Mouse (Mus musculus) kidney, adult 2 months (tissue): ENCODE results near the gene Nfic. TPM values are rescaled to one million over a fixed set of nuclear protein-coding genes. Genes with fewer than 3 reads are reported as not detected.

Experiments
- DNase-seq: peaks from one replicate; pipeline ENCODE4 v3.0.0; 2021
- H3K27ac ChIP-seq: fragments of 200-500 bp; 2 replicates; pipeline ENCODE4 v1.5.1; 2012; ENCODE audit warnings: low read depth, low read length, control low read depth, inconsistent platforms; ENCODE audit not compliant: insufficient read depth
- H3K27me3 ChIP-seq: fragments of 200-500 bp; replicated peaks from 2 replicates; pipeline ENCODE4 v1.6.1; 2012; ENCODE audit warnings: mild to moderate bottlenecking, moderate library complexity, low read length, inconsistent platforms; ENCODE audit not compliant: control insufficient read depth, insufficient read depth
- H3K36me3 ChIP-seq: fragments of 200-500 bp; 2 replicates; pipeline ENCODE4 v1.6.1; 2012; ENCODE audit warnings: mild to moderate bottlenecking, moderate library complexity, low read length, inconsistent platforms; ENCODE audit not compliant: control insufficient read depth, insufficient read depth
- H3K4me1 ChIP-seq: fragments of 200-500 bp; 2 replicates; pipeline ENCODE4 v1.6.1; 2011; ENCODE audit warnings: low read length; ENCODE audit not compliant: control insufficient read depth, insufficient read depth
- H3K4me3 ChIP-seq: fragments of 200-500 bp; 2 replicates; pipeline ENCODE4 v1.5.1; 2011; ENCODE audit warnings: mild to moderate bottlenecking, low read depth, low read length, control low read depth; ENCODE audit not compliant: insufficient read depth
- CTCF ChIP-seq: fragments of 200-500 bp; conservative IDR thresholded peaks from 2 replicates; pipeline ENCODE4 v1.5.1; 2011; ENCODE audit warnings: low read depth, mild to moderate bottlenecking, control low read depth, low read length, moderate library complexity, mixed read lengths; ENCODE audit not compliant: insufficient read depth, insufficient read length
- POLR2A ChIP-seq: fragments of 200-500 bp; IDR thresholded peaks from one replicate; pipeline ENCODE4 v1.6.1; 2011; ENCODE audit warnings: low read depth, low read length, control low read depth
- WGBS: fragments of 180-500 bp; shearing (Covaris S2); methylation state at CpG from one replicate; pipeline ENCODE4 v1.1.7; 2018; 5-methylcytosine and 5-hydroxymethylcytosine counted together
- polyA plus RNA-seq: library from polyadenylated mRNA; depleted of rRNA; stranded (reverse); fragments of >200 nt; gene quantifications from 2 replicates; pipeline ENCODE4 v1.2.3, GENCODE M21; 2012

Nfic gene
- polyA plus RNA-seq, 1 experiment = 82.5 TPM

DNA sequence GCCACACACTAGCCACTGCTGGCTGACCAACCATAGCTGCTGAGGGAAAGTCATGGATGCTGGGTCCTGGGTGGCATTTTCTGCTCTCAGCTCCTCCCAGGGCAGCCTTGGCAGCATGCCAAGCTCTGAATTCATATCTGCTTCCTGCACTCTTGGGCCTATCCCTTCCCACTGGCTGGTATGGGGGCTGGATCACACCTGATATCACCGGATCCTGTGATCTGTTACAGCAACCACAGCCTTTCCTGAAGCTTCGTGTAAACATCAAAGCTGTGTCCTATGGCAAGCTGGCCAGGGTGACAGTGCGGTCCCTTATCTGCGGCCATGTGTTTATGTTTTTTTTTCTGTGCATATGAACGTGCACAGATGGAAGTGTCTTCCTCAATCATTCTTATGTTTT, 73.4 kb downstream of the Nfic start:
- DNase-seq = no peak
- H3K4me3 ChIP-seq = no peak overlapping the region
- H3K27me3 ChIP-seq = no peaks in the 10 kb centered on the region
- WGBS = 64% methylated on average over 5 of the region's 5 CpGs
- TF ChIP-seq CTCF (no peak), POLR2A (no peak)
- no peaks in the 10 kb centered on the region for H3K36me3 ChIP-seq
- no peak overlapping the region for H3K27ac ChIP-seq
- H3K4me1 ChIP-seq = peaks cover 18% of the 10 kb centered on the region; the same call in 1 of the 2 replicates

DNA sequence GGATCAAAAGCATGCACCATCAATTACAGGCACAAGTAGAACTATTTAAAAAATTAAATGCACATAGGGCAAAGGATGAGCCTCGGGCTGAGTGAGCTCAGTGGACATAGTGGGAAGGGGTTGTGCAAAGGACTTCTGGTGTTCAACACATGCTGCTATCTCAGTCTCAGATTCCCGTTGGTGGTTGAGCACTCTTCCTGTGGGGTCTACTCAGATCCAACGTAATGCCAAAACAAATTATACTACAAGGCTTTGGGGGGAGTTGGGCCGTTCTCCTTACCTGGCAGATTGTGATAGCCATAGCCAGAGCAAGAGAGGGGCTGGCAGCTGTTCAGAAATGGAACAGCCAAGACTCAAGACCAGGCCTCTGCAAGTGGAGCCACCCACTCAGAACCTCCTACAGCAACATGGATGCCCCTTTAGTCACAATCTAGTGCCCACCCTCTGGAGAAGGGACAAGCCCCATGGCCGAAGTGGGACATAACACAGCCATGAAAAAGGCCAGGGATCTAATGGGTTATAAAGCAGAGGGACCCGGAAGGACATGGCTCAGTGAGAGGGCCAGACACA, 75.5 kb downstream of the Nfic start:
- Histone ChIP-seq H3K4me3 (no peak overlapping the region), H3K27ac (no peak overlapping the region), H3K36me3 (no peaks in the 10 kb centered on the region), H3K27me3 (no peaks in the 10 kb centered on the region), H3K4me1 (peaks cover 17% of the 10 kb centered on the region; the same call in 1 of the 2 replicates)
- TF ChIP-seq CTCF = no peak
- no peak for TF ChIP-seq POLR2A
- 85% methylated on average over 6 of the region's 6 CpGs for WGBS
- no peak for DNase-seq

GRCm38 (mm10) chr10:81379183-81379553, 76.3 kb downstream of the Nfic start:
- Histone ChIP-seq H3K27ac (no peak overlapping the region), H3K4me3 (peak overlapping the region; percentile 49; the same call in 1 of the 2 replicates), H3K27me3 (no peaks in the 10 kb centered on the region), H3K36me3 (no peaks in the 10 kb centered on the region), H3K4me1 (peaks cover 16% of the 10 kb centered on the region; the same call in 1 of the 2 replicates)
- 57% methylated on average over 3 of the region's 3 CpGs for WGBS
- no peak for DNase-seq
- TF ChIP-seq CTCF (no peak), POLR2A (no peak)

- peaks cover 16% of the 10 kb centered on the region; the same call in 1 of the 2 replicates for H3K4me1 ChIP-seq
- H3K27me3 ChIP-seq = no peaks in the 10 kb centered on the region
- H3K4me3 ChIP-seq = peak overlapping the region; percentile 49
- H3K36me3 ChIP-seq = no peaks in the 10 kb centered on the region
- WGBS = under 1% methylated on average over 46 of the region's 46 CpGs
- TF ChIP-seq POLR2A = no peak
- TF ChIP-seq CTCF = no peak
- no peak overlapping the region; the same call in 1 of the 2 replicates for H3K27ac ChIP-seq
- DNase-seq = peak; percentile 100
These were observed 76.8 kb downstream of the Nfic start for GRCm38 (mm10) chr10:81378553-81379182.

DNA sequence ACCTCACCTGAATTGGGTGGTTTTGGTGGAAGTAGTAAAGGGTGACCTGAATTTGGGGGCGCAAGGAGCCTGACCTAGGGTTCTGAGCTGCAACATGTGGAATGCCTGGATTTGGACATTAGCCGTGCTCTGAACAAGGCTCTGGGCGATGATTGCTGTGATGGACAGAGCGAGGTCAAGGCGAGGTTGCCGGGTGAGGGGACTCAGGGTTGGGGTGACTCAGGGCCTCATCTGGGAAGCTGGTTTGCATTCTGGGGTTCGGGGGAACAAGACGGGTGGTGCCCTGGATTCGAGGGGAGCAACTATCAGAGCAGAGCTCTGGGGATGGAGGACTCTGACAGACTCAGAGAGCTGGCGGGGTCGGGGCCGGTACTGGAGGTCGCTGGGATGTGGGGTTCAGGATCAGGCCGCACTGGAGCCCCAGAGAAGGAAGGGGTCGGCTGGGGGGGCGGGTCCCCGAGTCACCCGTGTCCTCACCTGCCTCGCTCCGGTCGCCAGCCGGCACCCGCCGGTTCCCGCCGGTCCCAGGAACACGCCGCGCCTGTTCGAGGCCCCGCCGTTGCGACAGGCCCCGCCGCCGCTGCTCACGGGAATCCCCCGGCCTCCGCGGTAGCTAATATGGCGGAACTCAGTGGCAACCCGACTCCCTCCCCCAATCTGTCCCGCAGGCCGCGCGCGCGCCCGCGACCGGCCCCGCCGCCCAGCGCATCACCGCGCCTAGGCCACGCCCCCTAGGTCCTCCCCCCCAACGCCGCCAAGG, 77.5 kb downstream of the Nfic start, which contains the start of gene Fzr1:
Gene Fzr1, minus strand, starts transcription at position 724 of the 760 bp plus-strand sequence.
- TF ChIP-seq POLR2A (peak; percentile 25), CTCF (no peak)
- 1% methylated on average over 51 of the region's 59 CpGs for WGBS
- Histone ChIP-seq H3K4me1 (peaks cover 16% of the 10 kb centered on the region; the same call in 1 of the 2 replicates), H3K27me3 (no peaks in the 10 kb centered on the region), H3K36me3 (no peaks in the 10 kb centered on the region), H3K4me3 (peak within 1 kb of the TSS; percentile 79), H3K27ac (peak within 1 kb of the TSS; percentile 26)
- DNase-seq = no peak

DNA sequence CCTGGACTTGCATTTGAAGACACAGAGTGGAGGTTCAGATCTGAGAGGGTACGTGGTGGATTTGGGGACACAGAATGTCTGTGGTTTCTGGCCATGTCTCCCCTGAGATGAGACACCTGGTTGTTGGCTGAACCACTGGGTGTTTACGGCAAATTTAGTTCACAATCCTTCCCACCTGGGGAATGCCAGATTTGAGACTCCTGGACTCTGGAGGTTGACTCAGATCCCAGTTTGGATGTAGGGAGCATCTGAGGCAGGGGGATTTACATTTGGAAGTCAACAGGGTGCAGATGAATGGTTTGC, 78.1 kb downstream of the Nfic start:
- Histone ChIP-seq H3K36me3 (no peaks in the 10 kb centered on the region), H3K4me1 (peaks cover 16% of the 10 kb centered on the region; the same call in 1 of the 2 replicates), H3K27me3 (no peaks in the 10 kb centered on the region), H3K4me3 (peak overlapping the region; percentile 79), H3K27ac (no peak overlapping the region)
- no peak for TF ChIP-seq CTCF
- 37% methylated on average over 2 of the region's 2 CpGs for WGBS
- DNase-seq = no peak

DNA sequence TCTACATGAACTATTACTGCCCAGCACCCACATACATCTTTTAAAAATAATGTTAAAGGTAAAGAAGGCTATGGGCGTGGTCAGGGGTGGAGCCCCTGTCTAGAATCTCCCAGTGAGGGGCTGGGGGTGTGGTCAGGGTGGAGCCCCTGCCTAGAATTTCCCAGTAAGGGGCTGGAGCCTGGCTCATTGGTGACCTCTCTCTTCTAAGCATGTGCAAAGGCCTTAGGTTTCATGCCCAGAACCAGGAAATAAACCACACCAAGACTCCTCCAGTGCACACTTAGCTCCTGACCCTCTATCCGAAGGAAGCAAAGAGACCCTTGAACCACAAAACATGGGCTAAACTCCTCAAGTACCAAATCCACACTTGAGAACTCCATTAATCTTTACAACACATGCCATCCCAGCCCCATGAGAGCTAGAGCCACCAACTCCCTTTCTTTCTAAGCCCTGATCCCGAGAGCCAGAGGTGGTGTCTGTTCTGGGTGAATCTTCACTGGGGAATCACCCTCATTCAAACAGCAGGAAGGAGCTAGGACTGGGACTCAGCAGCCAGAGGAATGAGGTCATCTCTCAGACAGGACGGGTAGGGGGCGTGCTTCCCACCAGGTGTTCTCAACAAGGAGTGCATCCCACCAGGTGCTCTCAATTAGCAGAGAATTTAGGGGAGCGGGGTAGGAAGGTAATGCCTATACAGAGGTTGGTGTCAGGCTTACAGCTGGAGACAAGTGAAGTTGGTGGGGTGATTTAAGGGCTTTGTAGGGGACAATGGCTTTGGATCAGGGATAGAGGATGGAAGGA, 78.7 kb downstream of the Nfic start:
- Histone ChIP-seq H3K4me1 (peaks cover 16% of the 10 kb centered on the region; the same call in 1 of the 2 replicates), H3K4me3 (no peak overlapping the region), H3K36me3 (no peaks in the 10 kb centered on the region), H3K27me3 (no peaks in the 10 kb centered on the region), H3K27ac (no peak overlapping the region)
- 37% methylated on average over 6 of the region's 6 CpGs for WGBS
- no peak for TF ChIP-seq CTCF
- TF ChIP-seq POLR2A = no peak
- DNase-seq = no peak
